Mouse (Mus musculus) liver, embryonic 15.5 days (tissue): ENCODE data around the gene Gdf1. TPM values are rescaled to one million over a fixed set of nuclear protein-coding genes. Genes with fewer than 3 reads are reported as not detected.
A peak's percentile ranks its signal among the peaks of the same experiment; 100 is the strongest.

Experiments
- ATAC-seq: fragments of 200-750 bp; cut with Nextera tagmentation; 2 replicates; pipeline ENCODE4 v1.8.0; 2017; ENCODE audit warnings: moderate number of reproducible peaks, mild to moderate bottlenecking, moderate library complexity; ENCODE audit not compliant: insufficient read depth
- H3K27ac ChIP-seq: fragments of 300-500 bp; sonication (generic); replicated peaks from 2 replicates; pipeline ENCODE4 v1.5.1; 2015; ENCODE audit warnings: mild to moderate bottlenecking, inconsistent platforms
- H3K27me3 ChIP-seq: fragments of 300-500 bp; sonication (generic); 2 replicates; pipeline ENCODE4 v1.6.1; 2015; ENCODE audit warnings: mild to moderate bottlenecking, inconsistent platforms
- H3K36me3 ChIP-seq: fragments of 300-500 bp; sonication (generic); replicated peaks from 2 replicates; pipeline ENCODE4 v1.6.1; 2015; ENCODE audit warnings: moderate library complexity, mild to moderate bottlenecking, inconsistent platforms
- H3K4me1 ChIP-seq: fragments of 300-500 bp; sonication (generic); replicated peaks from 2 replicates; pipeline ENCODE4 v1.6.1; 2015; ENCODE audit warnings: inconsistent platforms
- H3K4me2 ChIP-seq: fragments of 300-500 bp; sonication (generic); 2 replicates; pipeline ENCODE4 v1.6.1; 2015; ENCODE audit warnings: moderate library complexity, mild to moderate bottlenecking, inconsistent platforms
- H3K4me3 ChIP-seq: fragments of 300-500 bp; sonication (generic); replicated peaks from 2 replicates; pipeline ENCODE4 v1.5.1; 2015; ENCODE audit warnings: mild to moderate bottlenecking, inconsistent platforms
- H3K9ac ChIP-seq: fragments of 300-500 bp; sonication (generic); 2 replicates; pipeline ENCODE4 v1.6.1; 2015; ENCODE audit warnings: moderate library complexity, mild to moderate bottlenecking, inconsistent platforms
- H3K9me3 ChIP-seq: fragments of 300-500 bp; sonication (generic); replicated peaks from 2 replicates; pipeline ENCODE4 v1.6.1; 2016; ENCODE audit warnings: inconsistent platforms
- WGBS: fragments of 180-500 bp; shearing (Covaris S2); methylation state at CpG from one replicate; pipeline ENCODE4 v1.1.7; 2015; ENCODE audit warnings: mixed read lengths; ENCODE audit not compliant: insufficient replicate concordance; 5-methylcytosine and 5-hydroxymethylcytosine counted together
- polyA plus RNA-seq: library from polyadenylated mRNA; unstranded; fragments of >200 nt; fragmentation: Nextera tagmentation; extraction: Ambion mirVana; gene quantifications from 2 replicates; pipeline ENCODE4 v1.2.1, GENCODE M21; 2015

Gdf1 gene
- polyA plus RNA-seq, 1 experiment from 2014 or later = 0.10 TPM

- H3K9ac ChIP-seq = no peak overlapping the region
- WGBS = 40% methylated on average over 5 of the region's 5 CpGs
- H3K4me3 ChIP-seq = no peak overlapping the region
- no peaks in the 10 kb centered on the region for H3K9me3 ChIP-seq
- peaks cover 18% of the 10 kb centered on the region for H3K4me1 ChIP-seq
- peaks cover 10% of the 10 kb centered on the region for H3K27me3 ChIP-seq
- no peaks in the 10 kb centered on the region for H3K36me3 ChIP-seq
- H3K27ac ChIP-seq = peak overlapping the region; percentile 61
- H3K4me2 ChIP-seq = no peak overlapping the region
- peak; percentile 76 for ATAC-seq
Measured at GRCm38 (mm10) chr8:70364066-70364465, 34.4 kb downstream of the Gdf1 start.

GRCm38 (mm10) chr8:70366588-70366987 lies 37.0 kb downstream of the Gdf1 start:
- Histone ChIP-seq H3K4me3 (no peak overlapping the region), H3K4me2 (no peak overlapping the region), H3K27ac (no peak overlapping the region), H3K9ac (no peak overlapping the region), H3K9me3 (no peaks in the 10 kb centered on the region), H3K4me1 (peaks cover 18% of the 10 kb centered on the region), H3K27me3 (peaks cover 32% of the 10 kb centered on the region), H3K36me3 (no peaks in the 10 kb centered on the region)
- no peak for ATAC-seq
- WGBS = 59% methylated on average over 5 of the region's 5 CpGs

- Histone ChIP-seq H3K4me1 (peaks cover 40% of the 10 kb centered on the region), H3K4me3 (no peak overlapping the region), H3K9me3 (no peaks in the 10 kb centered on the region), H3K9ac (no peak overlapping the region), H3K4me2 (no peak overlapping the region), H3K27me3 (peaks cover 68% of the 10 kb centered on the region), H3K27ac (no peak overlapping the region), H3K36me3 (no peaks in the 10 kb centered on the region)
- no peak for ATAC-seq
- WGBS = 72% methylated on average over 7 of the region's 7 CpGs
Measured at GRCm38 (mm10) chr8:70370476-70370875, 40.9 kb downstream of the Gdf1 start.

- Histone ChIP-seq H3K27me3 (peaks cover 83% of the 10 kb centered on the region), H3K4me3 (no peak overlapping the region), H3K36me3 (no peaks in the 10 kb centered on the region), H3K4me2 (no peak overlapping the region), H3K27ac (no peak overlapping the region), H3K9me3 (no peaks in the 10 kb centered on the region), H3K9ac (no peak overlapping the region), H3K4me1 (peaks cover 42% of the 10 kb centered on the region)
- no peak for ATAC-seq
- 30% methylated on average over 6 of the region's 6 CpGs for WGBS
Measured at GRCm38 (mm10) chr8:70371951-70372350, 42.3 kb downstream of the Gdf1 start.

- no peak within 1 kb of the TSS for H3K9ac ChIP-seq
- 5% methylated on average over 47 of the region's 47 CpGs for WGBS
- no peak for ATAC-seq
- peaks cover 42% of the 10 kb centered on the region for H3K4me1 ChIP-seq
- peaks cover 96% of the 10 kb centered on the region for H3K27me3 ChIP-seq
- no peaks in the 10 kb centered on the region for H3K36me3 ChIP-seq
- peak within 1 kb of the TSS; percentile 66 for H3K4me2 ChIP-seq
- peak within 1 kb of the TSS; percentile 47 for H3K4me3 ChIP-seq
- no peaks in the 10 kb centered on the region for H3K9me3 ChIP-seq
- no peak within 1 kb of the TSS for H3K27ac ChIP-seq
Measured at GRCm38 (mm10) chr8:70373397-70374317, 44.0 kb downstream of the Gdf1 start, which contains the start of gene Comp. Comp (plus strand) TSS chr8:70373558.

- under 1% methylated on average over 53 of the region's 53 CpGs for WGBS
- H3K27ac ChIP-seq = no peak overlapping the region
- H3K4me2 ChIP-seq = peak overlapping the region; percentile 66
- H3K9me3 ChIP-seq = no peaks in the 10 kb centered on the region
- ATAC-seq = peak; percentile 57
- H3K9ac ChIP-seq = no peak overlapping the region
- H3K4me1 ChIP-seq = peaks cover 42% of the 10 kb centered on the region
- peaks cover 98% of the 10 kb centered on the region for H3K27me3 ChIP-seq
- H3K4me3 ChIP-seq = peak overlapping the region; percentile 47
- no peaks in the 10 kb centered on the region for H3K36me3 ChIP-seq
Measured at GRCm38 (mm10) chr8:70374318-70374927, 44.8 kb downstream of the Gdf1 start.

GRCm38 (mm10) chr8:70375212-70375859 lies 45.7 kb downstream of the Gdf1 start:
- H3K27ac ChIP-seq = no peak overlapping the region
- no peak overlapping the region for H3K9ac ChIP-seq
- H3K36me3 ChIP-seq = no peaks in the 10 kb centered on the region
- no peak for ATAC-seq
- no peaks in the 10 kb centered on the region for H3K9me3 ChIP-seq
- peaks cover 100% of the 10 kb centered on the region for H3K27me3 ChIP-seq
- 6% methylated on average over 35 of the region's 35 CpGs for WGBS
- peak overlapping the region; percentile 66 for H3K4me2 ChIP-seq
- peaks cover 42% of the 10 kb centered on the region for H3K4me1 ChIP-seq
- peak overlapping the region; percentile 47 for H3K4me3 ChIP-seq

- no peak for ATAC-seq
- Histone ChIP-seq H3K9me3 (no peaks in the 10 kb centered on the region), H3K4me1 (peaks cover 42% of the 10 kb centered on the region), H3K9ac (no peak overlapping the region), H3K4me3 (peak overlapping the region; percentile 23; the same call in 1 of the 2 replicates), H3K27me3 (peaks cover 98% of the 10 kb centered on the region), H3K36me3 (no peaks in the 10 kb centered on the region), H3K4me2 (peak overlapping the region; percentile 66), H3K27ac (no peak overlapping the region)
- WGBS = 6% methylated on average over 37 of the region's 37 CpGs
Measured at GRCm38 (mm10) chr8:70376275-70376741, 46.7 kb downstream of the Gdf1 start.

GRCm38 (mm10) chr8:70377049-70377448 lies 47.4 kb downstream of the Gdf1 start:
- Histone ChIP-seq H3K4me2 (no peak overlapping the region), H3K4me1 (peaks cover 42% of the 10 kb centered on the region), H3K36me3 (no peaks in the 10 kb centered on the region), H3K9ac (no peak overlapping the region), H3K27ac (no peak overlapping the region), H3K4me3 (no peak overlapping the region), H3K9me3 (no peaks in the 10 kb centered on the region), H3K27me3 (peaks cover 96% of the 10 kb centered on the region)
- 12% methylated on average over 15 of the region's 15 CpGs for WGBS
- ATAC-seq = no peak

GRCm38 (mm10) chr8:70380069-70380468 lies 50.5 kb downstream of the Gdf1 start:
- H3K9me3 ChIP-seq = no peaks in the 10 kb centered on the region
- peaks cover 70% of the 10 kb centered on the region for H3K27me3 ChIP-seq
- no peak for ATAC-seq
- peaks cover 19% of the 10 kb centered on the region for H3K4me1 ChIP-seq
- 76% methylated on average over 12 of the region's 12 CpGs for WGBS
- no peak overlapping the region for H3K9ac ChIP-seq
- H3K27ac ChIP-seq = no peak overlapping the region
- H3K4me3 ChIP-seq = no peak overlapping the region
- H3K4me2 ChIP-seq = no peak overlapping the region
- H3K36me3 ChIP-seq = no peaks in the 10 kb centered on the region
